In the genomic region with DNA sequence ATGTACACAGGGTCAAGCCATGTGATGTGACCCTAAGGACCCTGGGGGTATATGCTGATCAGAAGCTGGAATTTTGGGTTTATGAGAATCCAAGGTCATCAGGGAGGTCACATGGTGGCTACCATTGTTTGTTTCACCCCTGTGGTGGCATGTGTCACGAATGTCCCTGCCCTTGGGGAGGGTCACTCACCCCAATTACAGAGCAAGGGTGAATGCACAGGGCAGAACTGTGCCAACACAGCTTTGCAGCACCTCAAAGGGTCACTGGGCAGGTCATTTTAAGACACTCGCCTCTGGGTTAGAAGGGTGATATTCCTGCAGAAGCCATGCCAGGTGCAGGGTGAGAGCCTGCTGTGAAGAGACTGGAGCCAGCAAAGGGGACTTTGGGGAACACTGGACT, we compare ENCODE assay signal across 28 mouse cellular contexts.
DNase-seq lines count a peak whose midpoint lies in the region; ATAC-seq lines count a peak whose summit lies in the region.
"Had no signal": no experiment of that assay in that cellular context is flagged by ENCODE, and none has a peak within 500 bp of the region (broad histone marks: within the 10 kb centered on the region; RNA-seq: fewer than 3 reads in every experiment).

No protein-coding gene starts in this region.

- H3K27ac ChIP-seq in kidney, embryonic 15.5 days, result no peak overlapping the region
- H3K27ac ChIP-seq in kidney, embryonic 16.5 days (ENCODE audit: low read length), result no peak overlapping the region
- H3K27ac ChIP-seq: forebrain, embryonic 10.5 days; forebrain, embryonic 13.5 days; gastrocnemius, adult 2 months; heart, embryonic 15.5 days; hindbrain, embryonic 10.5 days; hindbrain, embryonic 13.5 days had no signal

- H3K4me3 ChIP-seq in kidney, embryonic 15.5 days (replicated peaks), result no peak overlapping the region
- H3K4me3 ChIP-seq in kidney, embryonic 16.5 days (ENCODE audit: low read length), result no peak overlapping the region
- H3K4me3 ChIP-seq: forebrain, embryonic 10.5 days; forebrain, embryonic 13.5 days; gastrocnemius, adult 2 months; heart, embryonic 12.5 days; heart, embryonic 15.5 days; hindbrain, embryonic 10.5 days; hindbrain, embryonic 13.5 days had no signal

- peaks cover 9% of the 10 kb centered on the region; the same call in 1 of the 2 replicates for H3K4me1 ChIP-seq in kidney, embryonic 15.5 days
- no peaks in the 10 kb centered on the region for H3K4me1 ChIP-seq in kidney, embryonic 16.5 days (ENCODE audit: insufficient read depth, low read length)

- peaks cover 69% of the 10 kb centered on the region for H3K27me3 ChIP-seq in kidney, embryonic 15.5 days
- H3K27me3 ChIP-seq in kidney, embryonic 16.5 days (ENCODE audit: insufficient read depth, low read length), result peaks cover 10% of the 10 kb centered on the region; the same call in 1 of the 2 replicates
- H3K27me3 ChIP-seq: CH12.LX; forebrain, embryonic 13.5 days had no signal

- H3K9ac ChIP-seq in kidney, embryonic 15.5 days, result no peak overlapping the region
- no peak overlapping the region for H3K9ac ChIP-seq in kidney, embryonic 16.5 days (replicated peaks; ENCODE audit: low read length)
- H3K9ac ChIP-seq: forebrain, embryonic 13.5 days; heart, embryonic 12.5 days; heart, embryonic 15.5 days; hindbrain, embryonic 13.5 days had no signal

- H3K4me2 ChIP-seq in kidney, embryonic 15.5 days, result no peak overlapping the region
- H3K4me2 ChIP-seq in kidney, embryonic 16.5 days (replicated peaks; ENCODE audit: low read depth, low read length), result no peak overlapping the region
- H3K4me2 ChIP-seq: forebrain, embryonic 13.5 days; heart, embryonic 12.5 days; heart, embryonic 15.5 days; hindbrain, embryonic 13.5 days had no signal

- no peak for ATAC-seq in kidney, embryonic 15.5 days (replicated peaks; ENCODE audit: low FRiP score)
- ATAC-seq in kidney, embryonic 16.5 days (ENCODE audit: low FRiP score, low TSS enrichment), result no peak
- ATAC-seq: forebrain, embryonic 13.5 days; forebrain, embryonic 16.5 days; Patski had no signal

- no peaks in the 10 kb centered on the region for H3K36me3 ChIP-seq in kidney, embryonic 15.5 days
- H3K36me3 ChIP-seq in kidney, embryonic 16.5 days (ENCODE audit: insufficient read depth, low read length), result no peaks in the 10 kb centered on the region
- H3K36me3 ChIP-seq: G1E; heart, embryonic 12.5 days; heart, embryonic 15.5 days; hindbrain, embryonic 10.5 days; hindbrain, embryonic 13.5 days had no signal

- 49% methylated on average over 2 of the region's 2 CpGs for WGBS in kidney, embryonic 15.5 days
- WGBS in kidney, embryonic 16.5 days, result 52% methylated on average over 2 of the region's 2 CpGs

- H3K9me3 ChIP-seq in kidney, embryonic 15.5 days (replicated peaks), result no peaks in the 10 kb centered on the region
- H3K9me3 ChIP-seq in kidney, embryonic 16.5 days (ENCODE audit: low read length), result no peaks in the 10 kb centered on the region
- H3K9me3 ChIP-seq: forebrain, embryonic 10.5 days; forebrain, embryonic 13.5 days; heart, embryonic 12.5 days; heart, embryonic 15.5 days; hindbrain, embryonic 10.5 days; hindbrain, embryonic 13.5 days had no signal

- peak; percentile 36 for DNase-seq in kidney, adult 18-20 months
- peak; percentile 54 for DNase-seq in kidney, adult 9 months
- DNase-seq in kidney, postnatal 14 days, result peak; percentile 27
- DNase-seq in kidney, postnatal 36 days, result peak; percentile 29 to 36
- no peak for DNase-seq in gastrocnemius, adult 18-20 months (ENCODE audit: low spot score)
- DNase-seq: adrenal gland, postnatal 10 days; adrenal gland, postnatal 36 days; B cell, adult 2 months; cerebellum, adult 18-20 months; cerebellum, adult 9-10 months; cerebellum, postnatal 14 days; gastrocnemius, adult 2 months; gastrocnemius, postnatal 14 days; heart, adult 11 months; heart, postnatal 10 days; heart, postnatal 36 days had no signal
